Mouse (Mus musculus) brain, embryonic 14.5 days (tissue): ENCODE data around the gene Tbc1d1. TPM values are rescaled to one million over a fixed set of nuclear protein-coding genes. Genes with fewer than 3 reads are reported as not detected.

ENCODE experiments used
- DNase-seq: peaks from one replicate; pipeline ENCODE4 v3.0.0-alpha.2; 2011; ENCODE audit warnings: low read depth
- CTCF ChIP-seq: fragments of 200-500 bp; IDR thresholded peaks from 2 replicates; pipeline ENCODE4 v1.5.1; 2012; ENCODE audit warnings: inconsistent platforms, mild to moderate bottlenecking, moderate library complexity, borderline replicate concordance; ENCODE audit not compliant: insufficient read depth, insufficient read length; ENCODE audit errors: extremely low read depth
- POLR2A ChIP-seq: fragments of 200-500 bp; IDR thresholded peaks from 2 replicates; pipeline ENCODE4 v1.6.1; 2012; ENCODE audit warnings: mild to moderate bottlenecking, inconsistent platforms, borderline replicate concordance; ENCODE audit not compliant: poor library complexity, insufficient read depth, insufficient read length, severe bottlenecking; ENCODE audit errors: extremely low read depth
- polyA plus RNA-seq: library from polyadenylated mRNA; depleted of rRNA; stranded (reverse); fragments of >200 nt; gene quantifications from 2 replicates; pipeline ENCODE4 v1.2.3, GENCODE M21; 2012

Tbc1d1 gene
- polyA plus RNA-seq, 1 experiment: 17.8 TPM

DNA sequence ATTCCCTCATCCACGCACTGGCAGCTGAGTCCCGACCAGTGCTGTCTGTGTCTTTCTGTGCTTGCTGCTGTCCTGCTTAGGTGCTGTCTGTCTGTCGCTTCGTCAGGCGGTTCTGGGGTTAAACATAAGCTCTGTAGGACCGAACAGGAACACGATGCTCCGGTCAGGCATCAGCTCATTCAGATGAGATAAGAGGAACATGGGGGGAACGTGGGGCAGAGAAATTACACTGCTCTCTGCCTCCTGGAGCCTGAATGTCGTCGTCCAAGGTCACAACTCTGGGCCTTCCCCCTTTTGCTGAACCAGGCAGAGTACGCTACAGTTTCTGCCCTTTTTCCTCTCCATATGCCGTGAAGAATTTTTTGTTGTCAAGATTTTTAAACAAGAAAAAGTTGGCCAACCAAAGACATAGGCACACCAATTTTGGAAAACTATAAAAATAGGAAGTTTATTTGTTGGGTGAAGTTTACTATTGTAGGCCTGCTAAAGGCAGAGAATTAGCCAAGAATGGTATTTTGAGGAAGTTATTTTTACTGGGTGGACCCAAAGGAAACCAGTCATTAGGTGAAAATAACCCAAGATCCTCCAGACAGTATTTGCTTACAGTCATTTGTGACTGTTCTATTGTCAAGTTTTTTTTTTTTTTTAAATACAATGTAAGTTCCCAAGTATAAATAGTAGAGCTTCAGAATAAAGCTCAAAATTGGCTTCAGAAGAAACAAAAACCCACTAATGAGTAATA is 85.0 kb downstream of the Tbc1d1 start:
- no peak for TF ChIP-seq POLR2A
- TF ChIP-seq CTCF: no peak
- DNase-seq: no peak

DNA sequence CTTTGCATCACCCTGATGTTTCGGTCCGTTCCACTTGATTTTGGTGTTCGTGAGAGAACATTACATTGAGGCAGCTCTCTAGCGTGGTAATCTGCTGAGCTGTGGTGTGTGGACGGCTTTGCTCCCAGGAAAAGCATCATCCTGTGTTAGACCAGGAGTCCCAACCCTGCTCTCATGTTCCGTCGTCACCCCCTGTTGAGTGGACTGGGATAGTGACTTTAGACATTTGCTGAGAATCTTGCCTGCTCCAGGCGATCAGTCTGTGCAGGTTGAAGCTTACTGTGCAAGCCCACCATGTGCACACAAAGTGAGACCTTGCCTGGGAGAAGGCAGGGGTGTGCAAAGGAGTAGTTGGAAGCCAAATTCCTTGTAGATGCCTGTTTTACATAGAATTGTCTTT is 85.8 kb downstream of the Tbc1d1 start:
- TF ChIP-seq POLR2A (no peak), CTCF (no peak)
- no peak for DNase-seq

DNA sequence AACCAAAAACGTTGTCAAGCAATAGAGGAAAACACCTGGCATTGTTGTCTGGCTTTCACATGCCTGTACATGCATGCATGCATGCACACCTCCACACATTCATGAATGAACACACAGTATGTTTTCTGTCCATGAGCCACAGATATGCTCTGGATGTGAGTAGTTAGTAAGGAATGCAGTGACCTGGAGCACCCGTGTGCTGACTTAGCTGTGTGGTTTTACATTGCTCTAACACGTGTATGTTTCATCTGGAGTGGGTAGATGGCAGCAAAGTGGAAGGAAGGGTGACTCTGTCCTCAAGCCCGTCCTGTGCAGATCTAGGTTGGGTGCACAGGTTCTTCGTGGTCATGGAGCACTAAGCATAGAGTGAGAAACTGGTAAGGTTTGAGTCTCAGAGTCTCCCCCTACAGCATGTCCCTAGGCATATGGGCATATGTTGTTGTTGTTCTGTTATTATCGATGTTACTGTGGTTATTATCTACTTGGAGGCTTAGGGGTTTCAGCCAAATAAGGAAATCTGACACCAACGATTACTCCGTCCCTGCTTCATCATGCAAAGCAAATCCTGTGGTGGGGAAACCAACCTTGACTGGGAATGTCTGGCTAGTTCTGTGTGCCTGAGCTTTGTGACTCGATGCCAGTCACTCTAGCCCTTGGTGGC is 86.8 kb downstream of the Tbc1d1 start:
- TF ChIP-seq POLR2A (no peak), CTCF (no peak)

DNA sequence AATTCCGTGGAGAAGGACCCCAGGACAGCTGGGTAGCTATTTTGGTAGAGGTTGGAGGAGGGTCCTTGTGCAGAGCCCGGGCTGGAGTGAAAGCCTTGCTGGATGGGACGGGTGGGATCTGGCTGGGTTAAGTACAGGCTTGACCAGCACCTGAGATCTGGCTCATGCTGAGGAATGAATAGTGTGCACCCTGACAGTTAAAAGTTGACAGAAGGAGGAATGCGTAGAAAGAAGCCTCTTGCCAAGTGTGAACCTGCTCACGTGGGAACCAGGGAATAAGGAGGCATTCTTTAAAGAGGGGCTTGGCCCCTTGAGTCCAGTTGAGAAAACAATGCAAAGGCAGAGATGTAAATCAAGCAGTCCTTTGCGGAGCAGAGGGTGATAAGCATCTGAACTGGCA is 87.6 kb downstream of the Tbc1d1 start:
- TF ChIP-seq POLR2A (no peak), CTCF (no peak)
- DNase-seq: no peak

More for the DNA sequence above, 86.8 kb downstream of the Tbc1d1 start:
- no peak for DNase-seq

DNA sequence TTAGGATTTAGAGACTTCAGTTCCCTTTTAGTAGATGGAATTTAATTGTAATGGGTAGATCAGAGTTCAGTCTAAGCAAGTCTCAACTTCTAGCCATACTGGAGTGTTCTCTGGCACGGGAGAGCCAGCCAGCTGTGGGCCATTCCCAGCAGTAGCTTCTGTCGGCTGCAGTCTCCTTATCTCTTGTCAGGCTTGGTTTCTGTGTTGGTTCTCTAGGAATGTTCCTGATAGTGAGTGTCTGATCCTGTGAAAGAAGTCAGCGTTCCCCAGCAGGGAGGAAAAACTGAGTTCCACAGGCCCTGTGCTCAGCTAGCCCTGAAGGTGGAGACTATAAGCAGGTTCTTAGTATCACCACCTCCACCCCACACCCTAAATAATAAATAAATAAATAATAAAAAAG is 88.2 kb downstream of the Tbc1d1 start:
- DNase-seq: no peak
- TF ChIP-seq POLR2A (no peak), CTCF (no peak)

DNA sequence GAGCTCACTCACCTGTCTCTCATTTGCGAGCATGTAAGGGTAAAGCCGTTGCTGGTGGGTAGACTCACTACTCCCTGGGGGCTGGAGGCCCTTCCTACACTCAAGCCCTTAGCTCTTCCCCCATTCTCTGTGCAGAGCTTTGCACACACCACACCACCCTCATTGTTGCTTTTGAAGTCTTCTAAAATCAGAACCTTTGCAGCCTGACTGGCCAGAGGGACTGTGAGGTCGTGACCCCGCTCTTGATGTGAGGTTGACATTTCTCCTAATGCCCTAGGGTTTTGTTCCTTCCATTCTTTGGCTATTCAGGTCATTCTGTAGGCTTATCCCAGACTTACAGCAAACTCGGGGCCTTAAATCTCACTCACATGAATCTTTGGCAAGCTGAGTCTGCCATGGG is 88.6 kb downstream of the Tbc1d1 start:
- DNase-seq: no peak
- TF ChIP-seq POLR2A: no peak
- TF ChIP-seq CTCF: no peak

DNA sequence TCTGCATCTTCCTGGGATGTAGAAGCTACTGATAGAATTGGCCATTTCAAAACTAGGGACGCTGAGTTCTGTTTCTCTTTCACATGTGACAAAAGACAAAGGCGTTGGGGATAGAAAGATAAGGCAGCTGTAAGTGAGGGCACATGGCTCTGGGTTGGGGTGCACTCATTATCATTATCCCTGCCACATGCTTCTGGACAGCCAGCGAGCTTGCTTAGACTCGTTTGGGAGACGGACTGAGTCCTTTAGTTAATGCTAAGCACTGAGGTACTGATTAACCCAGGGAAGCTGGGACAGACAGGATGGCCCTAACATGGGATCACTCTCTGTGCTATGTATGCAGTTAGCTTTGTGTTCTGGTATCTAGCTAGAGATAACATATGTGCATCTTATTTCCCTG is 95.3 kb downstream of the Tbc1d1 start:
- DNase-seq: no peak
- TF ChIP-seq POLR2A: no peak
- TF ChIP-seq CTCF: no peak

DNA sequence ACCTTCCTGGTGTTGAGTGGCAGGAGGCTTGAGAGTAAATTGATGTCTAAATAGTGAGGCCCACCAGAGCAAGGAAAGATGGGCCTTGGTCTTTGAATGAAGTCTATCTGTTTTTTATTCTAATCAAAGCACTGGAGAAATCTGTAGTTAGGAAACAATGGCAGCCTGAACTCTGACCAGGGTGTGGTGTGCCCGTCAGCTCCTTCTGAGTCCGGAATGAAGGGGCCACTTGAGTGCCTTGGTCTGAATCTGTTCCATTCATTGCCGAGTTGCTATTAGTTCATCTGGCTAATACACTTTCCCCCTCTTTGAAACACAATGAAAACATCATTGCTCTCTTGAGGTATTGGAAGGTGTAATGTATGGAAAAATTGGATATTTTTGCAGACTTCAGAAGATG is 98.2 kb downstream of the Tbc1d1 start:
- no peak for DNase-seq
- no peak for TF ChIP-seq POLR2A
- no peak for TF ChIP-seq CTCF

DNA sequence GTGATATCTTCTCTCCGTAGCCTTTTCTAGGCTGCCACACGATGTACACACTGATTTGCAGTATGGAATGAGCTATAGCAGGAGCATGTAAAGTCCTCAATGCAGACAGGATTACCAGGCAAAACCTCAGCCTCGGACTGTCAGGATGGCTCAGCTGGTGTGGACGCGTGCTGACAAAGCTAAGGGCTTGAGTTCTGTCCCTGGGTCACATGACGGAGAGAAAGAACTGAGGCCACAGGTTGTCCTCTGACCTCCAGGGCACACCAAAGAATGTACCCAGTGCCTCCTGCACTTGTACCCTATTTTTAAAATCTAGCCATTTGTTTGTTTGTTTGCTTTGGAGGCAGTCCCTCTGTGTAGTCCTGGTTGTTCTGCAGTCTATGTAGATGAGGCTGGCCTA is 98.9 kb downstream of the Tbc1d1 start:
- DNase-seq: no peak

DNA sequence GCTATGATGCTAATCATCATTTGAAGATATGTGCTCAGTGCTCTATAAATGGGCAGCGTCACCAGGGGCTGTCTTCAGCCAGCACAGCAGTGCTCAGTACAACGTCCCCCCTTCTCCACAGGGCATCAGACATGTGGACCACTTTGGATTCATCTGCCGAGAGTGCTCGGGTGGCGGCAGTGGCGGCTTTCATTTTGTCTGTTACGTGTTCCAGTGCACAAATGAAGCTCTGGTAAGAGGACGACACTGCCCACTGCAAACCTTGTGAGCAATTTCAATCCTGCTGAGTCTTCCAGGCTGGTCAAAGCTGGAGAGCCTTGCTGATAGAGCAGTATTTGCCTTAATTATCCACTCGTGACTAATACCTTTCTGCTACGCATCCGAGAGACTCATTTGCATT is 107.2 kb downstream of the Tbc1d1 start:
- TF ChIP-seq CTCF (no peak), POLR2A (no peak)
- DNase-seq: peak; percentile 53

More for the DNA sequence above, 98.9 kb downstream of the Tbc1d1 start:
- TF ChIP-seq CTCF: no peak

DNA sequence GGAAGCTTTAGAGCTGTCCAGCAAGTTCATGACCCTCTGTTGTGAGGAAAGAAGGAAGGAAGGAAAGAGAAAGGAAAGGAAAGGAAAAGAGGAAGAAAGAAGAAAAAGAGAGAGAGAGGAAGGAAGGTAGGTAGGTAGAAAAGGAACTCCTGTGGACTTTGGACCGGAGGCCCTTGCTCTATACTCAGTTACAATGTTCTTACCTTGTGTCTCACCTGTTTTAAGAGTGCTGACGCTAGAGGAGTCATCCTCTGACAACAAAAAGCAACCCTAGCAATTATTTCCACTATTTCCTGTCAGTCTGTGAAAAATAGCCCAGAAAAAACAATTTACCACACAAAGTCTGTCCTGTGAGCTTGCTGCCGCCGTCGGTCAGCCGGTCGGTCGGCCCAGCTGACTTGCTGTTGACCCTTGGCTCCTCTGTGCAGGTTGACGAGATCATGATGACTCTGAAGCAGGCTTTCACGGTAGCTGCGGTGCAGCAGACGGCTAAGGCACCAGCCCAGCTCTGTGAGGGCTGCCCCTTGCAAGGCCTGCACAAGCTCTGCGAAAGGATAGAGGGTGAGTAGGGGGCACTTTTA is 107.9 kb downstream of the Tbc1d1 start:
- DNase-seq: no peak

DNA sequence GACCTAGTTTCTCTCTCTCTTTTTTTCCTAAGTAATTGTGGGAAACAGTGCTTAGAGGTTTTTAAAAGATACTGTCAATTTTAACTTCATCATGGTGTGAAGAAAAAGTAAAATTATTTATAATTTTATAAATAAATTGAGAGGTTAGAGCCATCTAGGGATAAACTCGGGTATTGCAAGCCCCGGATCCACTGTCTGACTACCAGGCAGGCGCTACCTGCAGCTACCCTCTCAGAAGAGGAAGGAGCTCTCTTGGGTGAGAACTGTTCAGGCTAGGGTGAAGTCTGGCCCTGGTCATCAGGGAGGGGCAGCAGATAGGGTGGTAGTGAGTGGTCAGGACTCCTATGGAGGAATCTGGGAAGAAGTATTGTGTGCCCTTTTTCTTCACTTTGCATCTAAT is 109.0 kb downstream of the Tbc1d1 start:
- TF ChIP-seq POLR2A: no peak
- TF ChIP-seq CTCF: peak; percentile 49; the same call in 1 of the 2 replicates
- DNase-seq: no peak

More for the DNA sequence above, 107.9 kb downstream of the Tbc1d1 start:
- TF ChIP-seq POLR2A (no peak), CTCF (no peak)

DNA sequence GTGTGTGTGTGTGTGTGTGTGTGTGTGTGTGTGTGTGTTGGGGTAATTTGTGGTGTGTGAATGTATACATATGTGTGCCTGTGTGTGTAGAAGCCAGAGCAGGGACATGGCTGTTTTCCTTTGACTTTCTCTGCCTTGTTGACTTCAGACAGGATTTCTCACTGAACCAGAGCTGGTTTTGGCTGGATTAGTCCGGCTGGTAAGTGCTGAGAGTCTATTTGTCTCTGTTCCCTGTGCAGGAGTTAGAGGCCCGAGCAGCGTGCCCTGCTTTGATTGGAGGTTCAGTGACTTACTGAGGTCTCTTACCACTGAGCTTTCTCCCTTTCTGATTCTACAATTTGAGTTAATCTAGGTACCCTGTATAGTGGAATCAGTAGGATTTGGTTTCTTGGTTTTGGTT is 109.8 kb downstream of the Tbc1d1 start:
- DNase-seq: no peak
- no peak for TF ChIP-seq POLR2A

DNA sequence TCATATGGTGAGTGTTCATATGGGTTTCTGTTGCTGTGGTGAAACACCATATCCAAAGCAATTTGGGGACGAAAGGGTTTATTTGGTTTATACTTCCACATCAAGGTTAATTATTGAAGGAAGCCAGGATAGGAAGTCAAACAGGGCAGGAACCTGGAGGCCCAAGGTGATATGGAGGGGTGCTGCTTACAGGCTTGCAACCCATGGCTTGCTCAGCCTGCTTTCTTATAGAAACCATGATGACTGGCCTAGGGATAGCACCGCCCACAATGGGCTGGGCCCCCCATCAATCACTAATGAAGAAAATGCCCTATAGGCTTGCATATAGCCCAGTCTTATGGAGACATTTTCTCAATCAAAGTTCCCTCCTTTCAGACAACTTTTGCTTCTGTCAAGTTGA is 110.4 kb downstream of the Tbc1d1 start:
- TF ChIP-seq POLR2A: no peak
- no peak for TF ChIP-seq CTCF
- no peak for DNase-seq
